Mouse (Mus musculus): ENCODE results near the gene Ptger1. TPM values are rescaled to one million over a fixed set of nuclear protein-coding genes. Genes with fewer than 3 reads are reported as not detected.
A peak's percentile ranks its signal among the peaks of the same experiment; 100 is the strongest.

Ptger1 gene
- polyA plus RNA-seq, 1 experiment: 2.5 TPM

- WGBS: 67% methylated on average over 10 of the region's 10 CpGs
- no peak for DNase-seq (ENCODE audit: low read depth, low spot score)
Measured at GRCm38 (mm10) chr8:83693609-83694236, 27.2 kb downstream of the Ptger1 start.

DNA sequence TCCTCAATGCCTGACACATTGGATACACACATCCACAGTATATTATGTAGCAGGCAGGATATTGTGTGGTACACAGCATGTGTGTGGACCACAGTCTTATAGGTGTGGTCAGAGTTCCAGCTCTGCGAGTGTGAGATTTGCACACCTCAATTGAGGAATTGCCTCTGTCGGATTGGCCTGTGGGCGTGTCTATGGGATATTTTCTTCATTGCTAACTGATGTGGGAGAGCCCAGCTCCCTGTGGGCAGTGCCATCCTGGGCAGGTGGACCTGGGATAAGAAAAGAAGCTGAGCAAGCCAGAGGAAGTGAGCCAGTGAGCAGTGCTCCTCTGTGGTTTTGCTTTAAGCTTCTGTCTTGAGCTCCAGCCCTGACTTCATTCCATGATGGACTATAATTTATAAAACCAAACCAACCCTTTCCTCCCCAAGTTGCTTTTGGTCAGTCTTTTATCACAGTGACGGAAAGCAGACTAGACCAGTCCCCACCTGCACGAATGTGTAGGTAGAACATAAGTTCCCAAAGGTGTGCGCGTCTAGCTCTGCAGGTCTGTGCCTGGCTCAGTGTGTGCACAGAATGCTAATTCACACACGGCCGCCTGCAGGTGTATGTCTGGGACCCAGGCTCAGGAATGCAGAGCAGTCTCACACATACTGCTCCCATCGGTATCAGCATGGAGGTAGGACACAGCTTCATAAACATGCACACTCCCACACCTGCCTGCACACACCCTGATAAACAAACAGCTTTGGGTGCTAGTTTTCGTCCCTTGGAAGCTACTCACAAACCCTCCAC, 28.1 kb downstream of the Ptger1 start:
- WGBS: 32% methylated on average over 11 of the region's 11 CpGs
- no peak for DNase-seq (ENCODE audit: low read depth, low spot score)

- WGBS: 44% methylated on average over 17 of the region's 17 CpGs
Measured at GRCm38 (mm10) chr8:83695351-83696106, 29.1 kb downstream of the Ptger1 start.

DNA sequence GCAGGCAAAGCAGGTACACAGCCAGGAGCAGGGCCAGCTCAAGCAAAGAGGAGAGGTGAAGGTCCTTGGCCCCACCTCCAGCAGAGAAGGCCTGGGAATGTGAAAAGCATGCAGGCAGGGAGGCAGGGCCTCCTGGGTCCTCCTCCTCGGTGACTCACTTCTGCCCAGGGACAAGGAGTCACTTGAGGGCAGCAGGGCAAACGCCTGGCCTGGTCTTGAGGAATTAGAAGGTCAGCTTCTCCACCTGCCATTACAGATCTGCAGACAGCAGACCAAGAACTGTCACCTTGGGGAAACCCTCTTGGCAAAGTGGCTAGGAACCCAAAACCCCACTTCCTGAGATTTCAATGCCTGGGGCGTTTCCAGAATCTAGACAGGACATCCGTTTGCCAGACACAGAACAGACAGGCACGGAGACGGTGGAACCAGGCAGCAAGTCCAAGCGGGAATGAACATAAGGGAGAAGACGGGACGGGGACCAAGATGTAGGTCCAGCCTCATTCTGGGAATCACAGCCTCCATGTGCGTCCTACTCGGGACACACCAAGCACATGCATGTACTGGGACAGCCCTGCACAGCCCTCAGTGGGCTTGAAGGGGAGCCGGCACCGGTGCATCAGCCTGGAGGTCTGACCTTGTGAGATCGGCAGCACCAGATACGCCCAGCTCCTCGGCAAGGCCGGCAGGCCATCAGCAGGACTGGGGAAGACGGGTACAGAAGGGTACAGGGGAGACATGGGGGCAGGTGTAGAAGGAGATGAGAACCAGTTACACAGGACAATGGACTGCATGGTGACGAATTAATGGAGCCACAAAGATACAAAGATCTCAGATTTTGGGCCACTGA, 31.1 kb downstream of the Ptger1 start:
- 12% methylated on average over 19 of the region's 19 CpGs for WGBS
- DNase-seq (ENCODE audit: low read depth, low spot score): peak; percentile 64

More at GRCm38 (mm10) chr8:83695351-83696106, 29.1 kb downstream of the Ptger1 start:
- DNase-seq (ENCODE audit: low read depth, low spot score): no peak

- peak; percentile 87 for DNase-seq (ENCODE audit: low read depth, low spot score)
- WGBS: 2% methylated on average over 15 of the region's 15 CpGs
Measured at GRCm38 (mm10) chr8:83698291-83698660, 31.8 kb downstream of the Ptger1 start.

- WGBS: under 1% methylated on average over 85 of the region's 85 CpGs
- DNase-seq (ENCODE audit: low read depth, low spot score): peak; percentile 43
Measured at GRCm38 (mm10) chr8:83698661-83699453, 32.4 kb downstream of the Ptger1 start, which contains the start of gene Pkn1. Pkn1 (minus strand) TSS chr8:83699179.

- WGBS: 30% methylated on average over 9 of the region's 9 CpGs
Measured at GRCm38 (mm10) chr8:83699566-83699965, 33.1 kb downstream of the Ptger1 start.

GRCm38 (mm10) chr8:83700423-83701085, 34.1 kb downstream of the Ptger1 start:
- WGBS: 53% methylated on average over 9 of the region's 9 CpGs
- DNase-seq (ENCODE audit: low read depth, low spot score): no peak

More at GRCm38 (mm10) chr8:83699566-83699965, 33.1 kb downstream of the Ptger1 start:
- DNase-seq (ENCODE audit: low read depth, low spot score): no peak

- 88% methylated on average over 4 of the region's 4 CpGs for WGBS
- no peak for DNase-seq (ENCODE audit: low read depth, low spot score)
Measured at GRCm38 (mm10) chr8:83703426-83703825, 36.9 kb downstream of the Ptger1 start.

GRCm38 (mm10) chr8:83706411-83706810, 39.9 kb downstream of the Ptger1 start:
- 64% methylated on average over 5 of the region's 5 CpGs for WGBS
- DNase-seq (ENCODE audit: low read depth, low spot score): no peak

DNA sequence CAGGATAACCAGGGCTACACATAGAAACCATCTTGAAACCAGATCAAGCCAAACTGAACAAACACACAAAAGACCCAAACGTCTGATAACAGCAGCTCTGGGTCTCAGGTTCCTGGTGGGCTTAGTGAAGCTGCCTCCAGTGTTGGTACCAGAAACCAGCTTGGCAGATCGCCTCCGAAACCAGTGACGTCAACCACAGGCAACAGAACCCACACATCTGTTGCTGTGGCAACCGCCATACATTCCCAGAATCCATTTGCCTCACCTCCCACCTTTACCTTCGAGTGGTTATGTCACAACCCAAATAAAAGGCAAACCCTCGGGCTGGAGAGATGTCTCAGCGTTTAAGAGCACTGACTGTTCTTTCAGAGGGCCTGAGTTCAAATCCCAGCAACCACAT, 41.1 kb downstream of the Ptger1 start:
- DNase-seq (ENCODE audit: low read depth, low spot score): no peak
- WGBS: 76% methylated on average over 8 of the region's 8 CpGs

DNA sequence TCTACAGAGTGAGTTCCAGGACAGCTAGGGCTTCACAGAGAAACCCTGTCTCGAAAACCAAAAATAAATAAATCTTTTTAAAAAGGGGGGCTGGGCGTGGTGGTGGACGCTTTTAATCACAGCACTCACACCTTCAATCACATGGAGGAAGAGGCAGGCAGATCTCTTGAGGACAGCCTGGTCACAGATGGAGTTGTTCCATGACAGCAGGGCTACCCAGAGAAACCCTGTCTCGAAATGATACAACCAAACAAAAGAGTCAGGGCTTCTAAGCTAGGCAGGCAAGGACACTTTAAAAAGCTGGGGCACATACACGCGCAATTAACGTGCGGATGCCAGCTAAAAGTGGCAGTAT, 48.2 kb downstream of the Ptger1 start:
- 13% methylated on average over 8 of the region's 8 CpGs for WGBS
- DNase-seq (ENCODE audit: low read depth, low spot score): no peak

GRCm38 (mm10) chr8:83715031-83715690, 48.7 kb downstream of the Ptger1 start, which contains the start of gene Ddx39:
Ddx39 (plus strand) TSS chr8:83715177.
- peak; percentile 100 for DNase-seq (ENCODE audit: low read depth, low spot score)
- under 1% methylated on average over 63 of the region's 63 CpGs for WGBS

DNA sequence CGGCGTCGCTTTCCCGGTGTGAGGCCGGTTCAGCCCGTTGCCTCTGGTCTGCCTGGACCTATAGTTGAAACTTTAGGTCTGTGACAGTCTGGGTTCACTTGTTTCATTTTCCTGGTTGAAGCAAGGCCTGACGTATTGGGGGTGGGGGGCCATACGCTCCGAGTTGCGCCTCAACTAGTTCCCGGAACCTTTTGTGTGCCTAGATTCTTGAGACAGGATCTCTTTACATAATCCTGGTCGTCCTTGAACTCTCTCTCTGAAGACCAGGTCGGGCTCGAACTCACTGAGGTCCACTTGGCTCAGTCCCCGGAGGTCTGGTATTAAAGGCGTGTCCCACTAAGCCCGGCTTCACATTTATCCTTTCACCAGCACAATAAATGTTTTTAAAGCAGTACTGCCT, 49.3 kb downstream of the Ptger1 start:
- DNase-seq (ENCODE audit: low read depth, low spot score): no peak
- WGBS: 0% methylated on average over 17 of the region's 17 CpGs

DNA sequence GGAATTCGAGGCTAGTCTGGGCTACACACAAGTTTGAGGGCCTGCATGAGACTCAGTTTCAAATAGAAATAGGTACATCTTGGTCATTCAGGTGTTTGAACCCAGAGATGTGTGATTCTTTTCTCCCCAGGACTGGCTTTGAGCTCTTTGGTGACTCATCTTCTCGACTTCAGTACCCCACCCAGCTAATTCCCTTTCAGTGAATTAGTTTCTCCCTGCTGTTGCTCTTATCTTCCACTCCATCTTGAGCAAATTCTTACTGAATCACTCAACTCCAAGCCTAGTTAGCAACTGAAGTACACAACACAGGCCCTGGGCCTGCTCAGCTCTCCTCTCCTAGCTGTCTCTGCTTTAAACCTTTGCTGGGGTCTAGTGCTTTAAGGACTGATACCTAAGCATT, 50.1 kb downstream of the Ptger1 start:
- WGBS: 27% methylated on average over 2 of the region's 2 CpGs
- DNase-seq (ENCODE audit: low read depth, low spot score): no peak

DNA sequence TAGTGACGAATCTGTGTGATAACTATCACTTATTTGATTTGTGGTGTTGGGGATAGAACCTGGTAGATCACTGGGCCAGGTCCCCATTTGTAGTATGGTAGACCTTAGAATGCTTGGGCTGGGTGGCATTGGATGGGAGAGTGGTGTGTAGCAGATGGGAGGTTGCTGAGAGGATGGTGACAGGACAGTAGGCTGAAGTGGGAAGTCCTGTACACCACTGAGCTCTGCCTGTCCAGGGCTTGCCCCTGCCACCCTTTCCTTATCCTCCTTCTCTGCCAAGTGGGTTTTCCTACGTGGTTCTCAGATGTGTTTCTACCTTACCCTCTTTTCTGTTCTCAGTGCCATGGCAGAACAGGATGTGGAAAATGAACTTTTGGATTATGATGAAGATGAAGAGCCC, 52.6 kb downstream of the Ptger1 start:
- no peak for DNase-seq (ENCODE audit: low read depth, low spot score)

GRCm38 (mm10) chr8:83719693-83720092, 53.2 kb downstream of the Ptger1 start:
- 72% methylated on average over 2 of the region's 2 CpGs for WGBS

More for the DNA sequence above, 52.6 kb downstream of the Ptger1 start:
- WGBS: 66% methylated on average over 2 of the region's 2 CpGs

More at GRCm38 (mm10) chr8:83719693-83720092, 53.2 kb downstream of the Ptger1 start:
- DNase-seq (ENCODE audit: low read depth, low spot score): no peak
